Mouse (Mus musculus) neural tube, embryonic 11.5 days (tissue): Measurements from ENCODE around the gene Far1. TPM values are rescaled to one million over a fixed set of nuclear protein-coding genes. Genes with fewer than 3 reads are reported as not detected.
A peak's percentile ranks its signal among the peaks of the same experiment; 100 is the strongest.

ENCODE experiments used
- ATAC-seq: fragments of 200-750 bp; cut with Nextera tagmentation; 2 replicates; pipeline ENCODE4 v1.8.0; 2017; ENCODE audit warnings: moderate number of reproducible peaks, mild to moderate bottlenecking, moderate TSS enrichment, moderate library complexity; ENCODE audit not compliant: insufficient read depth, low FRiP score, low TSS enrichment
- DNase-seq: peaks from one replicate; pipeline ENCODE4 v3.0.0-alpha.2; 2015; ENCODE audit warnings: low spot score
- H3K27ac ChIP-seq: fragments of 300-500 bp; sonication (generic); 2 replicates; pipeline ENCODE4 v1.5.1; 2014; ENCODE audit warnings: low read depth, mild to moderate bottlenecking, low read length
- H3K27me3 ChIP-seq: fragments of 300-500 bp; sonication (generic); 2 replicates; pipeline ENCODE4 v1.6.1; 2014; ENCODE audit warnings: mild to moderate bottlenecking, low read length, mixed read lengths; ENCODE audit not compliant: control insufficient read depth, insufficient read depth
- H3K36me3 ChIP-seq: fragments of 300-500 bp; sonication (generic); 2 replicates; pipeline ENCODE4 v1.6.1; 2014; ENCODE audit warnings: mild to moderate bottlenecking, low read length, moderate library complexity, mixed read lengths; ENCODE audit not compliant: control insufficient read depth, insufficient read depth
- H3K4me1 ChIP-seq: fragments of 300-500 bp; sonication (generic); 2 replicates; pipeline ENCODE4 v1.6.1; 2014; ENCODE audit warnings: low read length, mixed read lengths; ENCODE audit not compliant: control insufficient read depth, insufficient read depth
- H3K4me2 ChIP-seq: fragments of 300-500 bp; sonication (generic); 2 replicates; pipeline ENCODE4 v1.6.1; 2014; ENCODE audit warnings: low read depth, mild to moderate bottlenecking, moderate library complexity
- H3K4me3 ChIP-seq: fragments of 300-500 bp; sonication (generic); 2 replicates; pipeline ENCODE4 v1.5.1; 2014; ENCODE audit warnings: low read depth, low read length
- H3K9ac ChIP-seq: fragments of 300-500 bp; sonication (generic); 2 replicates; pipeline ENCODE4 v1.6.1; 2014; ENCODE audit warnings: mild to moderate bottlenecking, low read length
- H3K9me3 ChIP-seq: fragments of 300-500 bp; sonication (generic); 2 replicates; pipeline ENCODE4 v1.6.1; 2016; ENCODE audit warnings: low read length; ENCODE audit not compliant: control insufficient read depth
- WGBS: fragments of 180-500 bp; shearing (Covaris S2); extraction: QIAGEN DNeasy Blood & Tissue Kit; methylation state at CpG from one replicate; pipeline ENCODE4 v1.1.7; 2014; 5-methylcytosine and 5-hydroxymethylcytosine counted together
- polyA plus RNA-seq: library from polyadenylated mRNA; unstranded; fragments of >200 nt; fragmentation: Nextera tagmentation; extraction: Ambion mirVana; gene quantifications from 2 replicates; pipeline ENCODE4 v1.2.1, GENCODE M21; 2014

Far1 gene
- polyA plus RNA-seq = 83.5 and 94.2 TPM in 2 replicates

GRCm38 (mm10) chr7:113513286-113513962, at the start of gene Far1:
TSS of gene Far1 (plus strand) at chr7:113513834.
- peak; percentile 100 for ATAC-seq
- Histone ChIP-seq H3K4me2 (peak within 1 kb of the TSS; percentile 81), H3K9me3 (no peaks in the 10 kb centered on the region), H3K4me1 (peaks cover 8% of the 10 kb centered on the region; the same call in 1 of the 2 replicates), H3K9ac (peak within 1 kb of the TSS; percentile 96), H3K27me3 (no peaks in the 10 kb centered on the region), H3K4me3 (peak within 1 kb of the TSS; percentile 98), H3K36me3 (no peaks in the 10 kb centered on the region), H3K27ac (peak within 1 kb of the TSS; percentile 86)
- peak; percentile 97 for DNase-seq
- under 1% methylated on average over 71 of the region's 71 CpGs for WGBS

GRCm38 (mm10) chr7:113468345-113468744, 45.3 kb upstream of the Far1 start:
- WGBS = 80% methylated on average over 3 of the region's 3 CpGs
- H3K4me3 ChIP-seq = no peak overlapping the region
- no peaks in the 10 kb centered on the region for H3K9me3 ChIP-seq
- no peak overlapping the region for H3K4me2 ChIP-seq
- DNase-seq = no peak
- H3K27ac ChIP-seq = no peak overlapping the region
- no peak for ATAC-seq
- no peak overlapping the region for H3K9ac ChIP-seq
- H3K4me1 ChIP-seq = no peaks in the 10 kb centered on the region
- H3K36me3 ChIP-seq = no peaks in the 10 kb centered on the region
- no peaks in the 10 kb centered on the region for H3K27me3 ChIP-seq

GRCm38 (mm10) chr7:113470671-113471070, 43.0 kb upstream of the Far1 start:
- no peak for DNase-seq
- Histone ChIP-seq H3K9ac (no peak overlapping the region), H3K4me2 (no peak overlapping the region), H3K27ac (no peak overlapping the region), H3K36me3 (no peaks in the 10 kb centered on the region), H3K4me1 (no peaks in the 10 kb centered on the region), H3K4me3 (no peak overlapping the region), H3K27me3 (no peaks in the 10 kb centered on the region), H3K9me3 (no peaks in the 10 kb centered on the region)
- ATAC-seq = no peak
- 98% methylated on average over 2 of the region's 2 CpGs for WGBS

GRCm38 (mm10) chr7:113471653-113472052, 42.0 kb upstream of the Far1 start:
- ATAC-seq = no peak
- 80% methylated on average over 1 of the region's 1 CpGs for WGBS

GRCm38 (mm10) chr7:113495792-113496191, 17.8 kb upstream of the Far1 start:
- 83% methylated on average over 2 of the region's 2 CpGs for WGBS
- H3K4me2 ChIP-seq = no peak overlapping the region
- no peaks in the 10 kb centered on the region for H3K9me3 ChIP-seq
- H3K4me3 ChIP-seq = no peak overlapping the region
- no peak overlapping the region for H3K9ac ChIP-seq
- no peak overlapping the region for H3K27ac ChIP-seq
- ATAC-seq (no peak), DNase-seq (no peak)
- no peaks in the 10 kb centered on the region for H3K36me3 ChIP-seq
- H3K27me3 ChIP-seq = no peaks in the 10 kb centered on the region
- H3K4me1 ChIP-seq = no peaks in the 10 kb centered on the region

More at GRCm38 (mm10) chr7:113471653-113472052, 42.0 kb upstream of the Far1 start:
- Histone ChIP-seq H3K9ac (no peak overlapping the region), H3K4me2 (no peak overlapping the region), H3K4me3 (no peak overlapping the region), H3K36me3 (no peaks in the 10 kb centered on the region), H3K9me3 (no peaks in the 10 kb centered on the region), H3K27ac (no peak overlapping the region), H3K4me1 (no peaks in the 10 kb centered on the region), H3K27me3 (no peaks in the 10 kb centered on the region)
- no peak for DNase-seq

GRCm38 (mm10) chr7:113498413-113498812, 15.2 kb upstream of the Far1 start:
- Histone ChIP-seq H3K27me3 (no peaks in the 10 kb centered on the region), H3K36me3 (no peaks in the 10 kb centered on the region), H3K4me3 (no peak overlapping the region), H3K9me3 (no peaks in the 10 kb centered on the region), H3K4me1 (no peaks in the 10 kb centered on the region), H3K4me2 (no peak overlapping the region), H3K27ac (no peak overlapping the region), H3K9ac (no peak overlapping the region)
- DNase-seq (no peak), ATAC-seq (no peak)
- WGBS = 84% methylated on average over 3 of the region's 3 CpGs

- no peak for DNase-seq
- Histone ChIP-seq H3K27ac (no peak overlapping the region), H3K9me3 (no peaks in the 10 kb centered on the region), H3K4me1 (no peaks in the 10 kb centered on the region), H3K27me3 (no peaks in the 10 kb centered on the region), H3K4me2 (no peak overlapping the region), H3K36me3 (no peaks in the 10 kb centered on the region), H3K4me3 (no peak overlapping the region), H3K9ac (no peak overlapping the region)
- no peak for ATAC-seq
- WGBS = 89% methylated on average over 6 of the region's 6 CpGs
Measured at GRCm38 (mm10) chr7:113499821-113500220, 13.8 kb upstream of the Far1 start.

- Histone ChIP-seq H3K9me3 (no peaks in the 10 kb centered on the region), H3K36me3 (no peaks in the 10 kb centered on the region), H3K9ac (no peak overlapping the region), H3K27ac (no peak overlapping the region), H3K27me3 (no peaks in the 10 kb centered on the region), H3K4me2 (no peak overlapping the region), H3K4me1 (no peaks in the 10 kb centered on the region), H3K4me3 (no peak overlapping the region)
- DNase-seq = no peak
- 77% methylated on average over 3 of the region's 3 CpGs for WGBS
- ATAC-seq = no peak
Measured at GRCm38 (mm10) chr7:113502453-113502852, 11.2 kb upstream of the Far1 start.

GRCm38 (mm10) chr7:113505047-113505446, 8.6 kb upstream of the Far1 start:
- no peaks in the 10 kb centered on the region for H3K36me3 ChIP-seq
- H3K4me2 ChIP-seq = no peak overlapping the region
- 88% methylated on average over 5 of the region's 5 CpGs for WGBS
- H3K27me3 ChIP-seq = no peaks in the 10 kb centered on the region
- H3K27ac ChIP-seq = no peak overlapping the region
- H3K9ac ChIP-seq = no peak overlapping the region
- H3K4me1 ChIP-seq = no peaks in the 10 kb centered on the region
- DNase-seq (no peak), ATAC-seq (no peak)
- H3K9me3 ChIP-seq = no peaks in the 10 kb centered on the region
- H3K4me3 ChIP-seq = no peak overlapping the region
